Mouse (Mus musculus): ENCODE results near the gene 4930595D18Rik. TPM values are rescaled to one million over a fixed set of nuclear protein-coding genes. Genes with fewer than 3 reads are reported as not detected.

Gene 4930595D18Rik
- polyA plus RNA-seq, 1 experiment from 2014 or later: not detected

GRCm38 (mm10) chr12:111165146-111165812, 19.0 kb downstream of the 4930595D18Rik start:
- H3K4me2 ChIP-seq (replicated peaks; ENCODE audit: low read depth): peak overlapping the region; percentile 86
- WGBS: 66% methylated on average over 10 of the region's 10 CpGs
- DNase-seq (ENCODE audit: low spot score) (peak; percentile 58), ATAC-seq (ENCODE audit: low FRiP score, low TSS enrichment) (no peak)
- peak overlapping the region; percentile 86 for H3K27ac ChIP-seq (replicated peaks)
- no peaks in the 10 kb centered on the region for H3K4me1 ChIP-seq (replicated peaks; ENCODE audit: control insufficient read depth, insufficient read depth)
- TF ChIP-seq EP300 (optimal IDR thresholded peaks at IDR 0.05) (no peak), CTCF (IDR thresholded peaks at IDR 0.05; ENCODE audit: low read depth) (peak; percentile 64)
- no peaks in the 10 kb centered on the region for H3K36me3 ChIP-seq (ENCODE audit: control insufficient read depth, insufficient read depth, low read length)
- no peak overlapping the region for H3K9ac ChIP-seq (ENCODE audit: low read length)
- H3K4me3 ChIP-seq (ENCODE audit: low read depth, low read length): no peak overlapping the region
- H3K9me3 ChIP-seq (ENCODE audit: control insufficient read depth, low read length): no peaks in the 10 kb centered on the region
- no peaks in the 10 kb centered on the region for H3K27me3 ChIP-seq (ENCODE audit: control insufficient read depth, insufficient read depth, low read length)

GRCm38 (mm10) chr12:111164310-111164751, 20.0 kb downstream of the 4930595D18Rik start:
- peak overlapping the region; percentile 27; the same call in 1 of the 2 replicates for H3K4me3 ChIP-seq (ENCODE audit: low read depth, low read length)
- ATAC-seq (ENCODE audit: low FRiP score, low TSS enrichment) (peak; percentile 87), DNase-seq (ENCODE audit: low spot score) (peak; percentile 89)
- no peaks in the 10 kb centered on the region for H3K27me3 ChIP-seq (ENCODE audit: control insufficient read depth, insufficient read depth, low read length)
- no peak for TF ChIP-seq CTCF (IDR thresholded peaks at IDR 0.05; ENCODE audit: low read depth)
- TF ChIP-seq EP300 (optimal IDR thresholded peaks at IDR 0.05): no peak
- H3K36me3 ChIP-seq (ENCODE audit: control insufficient read depth, insufficient read depth, low read length): no peaks in the 10 kb centered on the region
- H3K9me3 ChIP-seq (ENCODE audit: control insufficient read depth, low read length): no peaks in the 10 kb centered on the region
- peak overlapping the region; percentile 30; the same call in 1 of the 2 replicates for H3K27ac ChIP-seq (replicated peaks)
- WGBS: 4% methylated on average over 13 of the region's 13 CpGs
- H3K4me2 ChIP-seq (replicated peaks; ENCODE audit: low read depth): peak overlapping the region; percentile 53
- no peaks in the 10 kb centered on the region for H3K4me1 ChIP-seq (replicated peaks; ENCODE audit: control insufficient read depth, insufficient read depth)
- H3K9ac ChIP-seq (ENCODE audit: low read length): 0 out of 2 replicates have a peak overlapping the region, but pooled peaks have one; percentile 45

DNA sequence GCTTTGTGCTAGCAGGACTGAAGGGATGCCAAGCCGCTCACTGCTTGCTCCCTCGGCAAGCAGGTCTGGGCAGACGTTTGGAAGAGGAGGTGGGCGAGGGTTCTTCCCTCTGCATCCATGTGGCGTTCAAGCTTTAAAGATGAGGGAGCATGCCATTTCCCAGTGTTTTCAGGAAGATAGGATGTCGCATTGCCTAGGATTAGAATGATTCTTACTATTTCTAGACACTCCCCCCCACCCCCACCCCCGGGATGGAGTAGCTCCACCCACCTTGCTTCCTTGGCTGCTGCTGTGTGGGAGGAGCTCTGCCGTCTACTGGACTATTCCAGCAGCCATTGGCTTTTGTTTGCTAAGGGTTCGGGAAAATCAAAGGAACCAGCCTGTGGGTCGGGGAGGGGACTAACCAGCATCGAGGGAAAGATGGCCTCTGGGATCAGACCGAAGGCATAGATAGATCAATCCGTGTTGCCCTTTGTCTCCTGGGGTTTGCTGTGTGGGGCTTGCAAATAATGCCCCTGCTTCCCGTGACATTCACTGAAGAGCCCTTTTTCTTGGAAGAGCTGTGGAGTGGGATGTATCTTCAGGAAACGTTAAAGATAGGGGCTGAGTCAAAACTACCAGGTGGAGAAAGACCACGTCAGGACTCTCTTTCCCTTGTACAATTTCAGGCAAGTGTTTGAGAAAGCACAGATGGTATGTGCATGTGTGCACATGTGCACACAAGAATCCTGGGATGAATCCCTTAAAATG, 21.8 kb downstream of the 4930595D18Rik start:
- Histone ChIP-seq H3K4me3 (ENCODE audit: low read depth, low read length) (peak overlapping the region; percentile 8), H3K4me1 (replicated peaks; ENCODE audit: control insufficient read depth, insufficient read depth) (no peaks in the 10 kb centered on the region), H3K4me2 (replicated peaks; ENCODE audit: low read depth) (peak overlapping the region; percentile 44), H3K36me3 (ENCODE audit: control insufficient read depth, insufficient read depth, low read length) (no peaks in the 10 kb centered on the region), H3K27me3 (ENCODE audit: control insufficient read depth, insufficient read depth, low read length) (no peaks in the 10 kb centered on the region), H3K9ac (ENCODE audit: low read length) (no peak overlapping the region), H3K9me3 (ENCODE audit: control insufficient read depth, low read length) (no peaks in the 10 kb centered on the region), H3K27ac (replicated peaks) (no peak overlapping the region)
- ATAC-seq (ENCODE audit: low FRiP score, low TSS enrichment) (peak; percentile 19; the same call in 1 of the 2 replicates), DNase-seq (ENCODE audit: low spot score) (peak; percentile 55)
- 14% methylated on average over 16 of the region's 16 CpGs for WGBS
- TF ChIP-seq EP300 (optimal IDR thresholded peaks at IDR 0.05) (no peak), CTCF (IDR thresholded peaks at IDR 0.05; ENCODE audit: low read depth) (peak; percentile 26; the same call in 1 of the 2 replicates)

DNA sequence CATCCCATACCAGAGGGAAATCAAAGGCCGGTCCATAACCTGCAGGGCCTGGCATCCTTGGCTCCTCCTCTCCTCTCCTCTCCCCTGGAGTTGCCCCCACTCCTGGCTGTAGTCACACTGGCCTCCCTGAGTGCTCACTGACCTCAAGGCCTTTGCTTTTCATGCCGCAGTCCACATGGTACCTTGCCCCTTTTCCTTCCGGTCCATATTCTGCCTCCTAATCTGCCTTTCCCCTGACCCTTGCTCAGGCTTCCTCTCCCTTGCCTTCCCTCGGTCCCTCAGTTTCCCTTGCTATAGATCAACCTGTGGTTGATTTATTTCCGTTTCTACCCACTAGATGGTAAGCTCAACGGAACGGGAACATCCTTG, 22.4 kb downstream of the 4930595D18Rik start:
- H3K4me3 ChIP-seq (ENCODE audit: low read depth, low read length): no peak overlapping the region

DNA sequence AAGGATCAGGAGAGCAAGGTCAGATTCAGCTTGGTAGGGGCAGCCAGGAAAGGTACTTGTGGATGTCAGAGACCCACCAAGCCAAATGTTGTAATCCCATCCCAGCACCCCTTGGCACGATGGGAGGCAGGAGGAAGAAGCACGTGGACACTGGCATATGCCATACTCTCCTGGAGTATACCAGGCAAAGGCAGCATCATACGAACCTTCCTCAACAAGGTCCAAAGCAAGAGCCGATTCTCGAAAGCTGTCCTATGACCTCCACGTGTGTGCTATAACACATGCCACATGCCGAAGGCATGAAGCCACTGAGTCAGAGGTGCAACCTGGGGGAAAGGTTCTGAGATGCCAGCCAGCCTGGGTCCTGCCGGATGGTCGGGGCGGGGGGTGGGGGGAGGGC, 23.4 kb downstream of the 4930595D18Rik start:
- TF ChIP-seq EP300 (optimal IDR thresholded peaks at IDR 0.05) (no peak), CTCF (IDR thresholded peaks at IDR 0.05; ENCODE audit: low read depth) (no peak)
- ATAC-seq (ENCODE audit: low FRiP score, low TSS enrichment): no peak
- WGBS: 92% methylated on average over 10 of the region's 10 CpGs

More for the DNA sequence above, 22.4 kb downstream of the 4930595D18Rik start:
- no peak overlapping the region for H3K9ac ChIP-seq (ENCODE audit: low read length)
- no peaks in the 10 kb centered on the region for H3K36me3 ChIP-seq (ENCODE audit: control insufficient read depth, insufficient read depth, low read length)
- no peak for TF ChIP-seq CTCF (IDR thresholded peaks at IDR 0.05; ENCODE audit: low read depth)
- TF ChIP-seq EP300 (optimal IDR thresholded peaks at IDR 0.05): no peak
- no peak for DNase-seq (ENCODE audit: low spot score)
- H3K4me1 ChIP-seq (replicated peaks; ENCODE audit: control insufficient read depth, insufficient read depth): no peaks in the 10 kb centered on the region
- no peaks in the 10 kb centered on the region for H3K27me3 ChIP-seq (ENCODE audit: control insufficient read depth, insufficient read depth, low read length)
- H3K9me3 ChIP-seq (ENCODE audit: control insufficient read depth, low read length): no peaks in the 10 kb centered on the region
- 40% methylated on average over 7 of the region's 7 CpGs for WGBS
- ATAC-seq (ENCODE audit: low FRiP score, low TSS enrichment): no peak
- H3K27ac ChIP-seq (replicated peaks): no peak overlapping the region
- peak overlapping the region; percentile 44; the same call in 1 of the 2 replicates for H3K4me2 ChIP-seq (replicated peaks; ENCODE audit: low read depth)

More for the DNA sequence above, 23.4 kb downstream of the 4930595D18Rik start:
- no peaks in the 10 kb centered on the region for H3K27me3 ChIP-seq (ENCODE audit: control insufficient read depth, insufficient read depth, low read length)
- H3K4me1 ChIP-seq (replicated peaks; ENCODE audit: control insufficient read depth, insufficient read depth): no peaks in the 10 kb centered on the region
- no peak overlapping the region for H3K4me2 ChIP-seq (replicated peaks; ENCODE audit: low read depth)
- no peaks in the 10 kb centered on the region for H3K9me3 ChIP-seq (ENCODE audit: control insufficient read depth, low read length)
- H3K27ac ChIP-seq (replicated peaks): no peak overlapping the region
- no peak for DNase-seq (ENCODE audit: low spot score)
- no peak overlapping the region for H3K9ac ChIP-seq (ENCODE audit: low read length)
- H3K36me3 ChIP-seq (ENCODE audit: control insufficient read depth, insufficient read depth, low read length): no peaks in the 10 kb centered on the region
- no peak overlapping the region for H3K4me3 ChIP-seq (ENCODE audit: low read depth, low read length)
